Comparison of ENCODE assay signal across 11 mouse cellular contexts in the genomic region with DNA sequence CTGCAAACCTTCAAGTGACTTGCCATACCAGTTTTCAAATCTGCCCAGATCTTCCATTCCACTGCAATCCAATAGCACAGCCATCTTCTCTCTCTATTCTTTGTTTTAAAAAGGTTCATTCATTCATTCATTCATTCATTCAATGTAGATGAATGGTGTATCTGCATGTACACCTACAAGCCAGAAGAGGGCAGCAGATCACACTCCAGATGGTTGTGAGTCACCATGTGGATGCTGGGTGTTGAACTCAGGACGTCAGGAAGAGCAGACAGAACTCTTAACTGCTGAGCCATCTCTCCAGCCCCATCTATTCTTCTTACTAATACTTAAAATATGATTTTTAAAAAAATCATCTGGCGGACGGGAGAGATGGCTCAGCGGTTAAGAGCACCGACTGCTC. TPM values are rescaled to one million over a fixed set of nuclear protein-coding genes. Genes with fewer than 3 reads are reported as not detected.
A peak's percentile ranks its signal among the peaks of the same experiment; 100 is the strongest.
DNase-seq lines count a peak whose midpoint lies in the region; ATAC-seq and TF ChIP-seq lines count a peak whose summit lies in the region.
"Had no signal": no experiment of that assay in that cellular context is flagged by ENCODE, and none has a peak within 500 bp of the region (broad histone marks: within the 10 kb centered on the region; RNA-seq: fewer than 3 reads in every experiment).

No protein-coding gene starts in this region.

- H3K36me3 ChIP-seq in heart, postnatal 0 days (replicated peaks; ENCODE audit: control insufficient read depth, insufficient read depth, low read length) = no peaks in the 10 kb centered on the region
- H3K36me3 ChIP-seq in midbrain, embryonic 16.5 days (ENCODE audit: control insufficient read depth, insufficient read depth, low read length) = no peaks in the 10 kb centered on the region
- H3K36me3 ChIP-seq: embryonic facial prominence, embryonic 13.5 days had no signal

- H3K9me3 ChIP-seq in heart, postnatal 0 days (replicated peaks; ENCODE audit: control insufficient read depth, low read length) = no peaks in the 10 kb centered on the region
- no peaks in the 10 kb centered on the region for H3K9me3 ChIP-seq in midbrain, embryonic 16.5 days (replicated peaks; ENCODE audit: control insufficient read depth, low read length, poor library complexity, severe bottlenecking)
- H3K9me3 ChIP-seq: embryonic facial prominence, embryonic 13.5 days had no signal

- H3K4me1 ChIP-seq in heart, postnatal 0 days (ENCODE audit: control insufficient read depth, insufficient read depth) = no peaks in the 10 kb centered on the region
- no peaks in the 10 kb centered on the region for H3K4me1 ChIP-seq in midbrain, embryonic 16.5 days (ENCODE audit: control insufficient read depth, insufficient read depth, low read length)
- H3K4me1 ChIP-seq: embryonic facial prominence, embryonic 13.5 days had no signal

- no peak for DNase-seq in heart, postnatal 0 days (ENCODE audit: low spot score)
- no peak for DNase-seq in heart, postnatal 4 days
- DNase-seq in thymus, postnatal 14 days = peak; percentile 17
- DNase-seq in thymus, postnatal 36 days = no peak
- DNase-seq in brain, embryonic 14.5 days (ENCODE audit: low read depth) = no peak
- DNase-seq in Muller cell, postnatal 12 days (ENCODE audit: inconsistent ontology term) = no peak
- no peak for DNase-seq in right cerebral cortex, postnatal 36 days (ENCODE audit: low spot score in 2 of 2)
- DNase-seq: adrenal gland, adult 2 months had no signal

- no peak for TF ChIP-seq EP300 in heart, postnatal 0 days (IDR thresholded peaks at IDR 0.05; ENCODE audit: low read depth)

- TF ChIP-seq CTCF in heart, postnatal 0 days (IDR thresholded peaks at IDR 0.05; ENCODE audit: low read depth) = peak; percentile 49
- peak; percentile 33; the same call in 1 of the 2 replicates for TF ChIP-seq CTCF in brain, embryonic 14.5 days (IDR thresholded peaks at IDR 0.05; ENCODE audit: borderline replicate concordance, extremely low read depth, insufficient read depth, insufficient read length)

- ATAC-seq in heart, postnatal 0 days (ENCODE audit: insufficient read depth, low read depth) = no peak
- no peak for ATAC-seq in midbrain, embryonic 16.5 days
- ATAC-seq: intestine, embryonic 16.5 days had no signal

- WGBS in heart, postnatal 0 days = 75% methylated on average over 5 of the region's 5 CpGs
- WGBS in midbrain, embryonic 16.5 days = 68% methylated on average over 5 of the region's 5 CpGs

- TF ChIP-seq POLR2A in brain, embryonic 14.5 days (IDR thresholded peaks at IDR 0.05; ENCODE audit: borderline replicate concordance, extremely low read depth, insufficient read depth, insufficient read length, poor library complexity, severe bottlenecking) = no peak

- no peak overlapping the region for H3K27ac ChIP-seq in heart, postnatal 0 days (ENCODE audit: low read depth)
- H3K27ac ChIP-seq in midbrain, embryonic 16.5 days (ENCODE audit: low read length) = no peak overlapping the region
- H3K27ac ChIP-seq: embryonic facial prominence, embryonic 13.5 days had no signal

- no peak overlapping the region for H3K4me2 ChIP-seq in heart, postnatal 0 days (ENCODE audit: low read depth, low read length)
- no peak overlapping the region for H3K4me2 ChIP-seq in midbrain, embryonic 16.5 days (ENCODE audit: low read length)
- H3K4me2 ChIP-seq: embryonic facial prominence, embryonic 13.5 days had no signal

- no peak overlapping the region for H3K4me3 ChIP-seq in heart, postnatal 0 days (ENCODE audit: low read depth, low read length)
- H3K4me3 ChIP-seq in midbrain, embryonic 16.5 days (ENCODE audit: low read depth, low read length) = no peak overlapping the region
- H3K4me3 ChIP-seq: embryonic facial prominence, embryonic 13.5 days had no signal

- H3K9ac ChIP-seq in heart, postnatal 0 days (replicated peaks; ENCODE audit: low read depth, low read length) = no peak overlapping the region
- no peak overlapping the region for H3K9ac ChIP-seq in midbrain, embryonic 16.5 days (ENCODE audit: low read depth, low read length)
- H3K9ac ChIP-seq: embryonic facial prominence, embryonic 13.5 days had no signal

- H3K27me3 ChIP-seq in heart, postnatal 0 days (ENCODE audit: control insufficient read depth, insufficient read depth, low read length) = no peaks in the 10 kb centered on the region
- H3K27me3 ChIP-seq in midbrain, embryonic 16.5 days (ENCODE audit: control insufficient read depth, insufficient read depth, low read depth, low read length) = no peaks in the 10 kb centered on the region
- H3K27me3 ChIP-seq: embryonic facial prominence, embryonic 13.5 days had no signal

RNA-seq across cellular contexts. Expression of gene Bloc1s4, which starts 8.6 kb away (rescaled TPM):
- total RNA-seq in heart, postnatal 0 days (2014; rRNA removed; ENCODE audit: low replicate concordance) = 7.5 and 14.8 TPM in 2 replicates
- polyA plus RNA-seq in heart, postnatal 0 days (2015; fragmentation: Nextera tagmentation; extraction: Ambion mirVana) = 18.4 and 18.5 TPM in 2 replicates
- 10 to 100 TPM; 11.6 to 13.7 TPM for total RNA-seq in heart, postnatal 4 days (2021)
- 22.9 and 34.5 TPM in 2 replicates for polyA plus RNA-seq in brain, embryonic 14.5 days (2012; rRNA removed)
- 29.0 and 29.3 TPM in 2 replicates for polyA plus RNA-seq in midbrain, embryonic 16.5 days (2015; fragmentation: Nextera tagmentation; extraction: Ambion mirVana)

RNA-seq across cellular contexts. Expression of gene Mrfap1, which starts 39.5 kb away (rescaled TPM):
- total RNA-seq in heart, postnatal 0 days (2014; rRNA removed; ENCODE audit: low replicate concordance) = 222 and 245 TPM in 2 replicates
- 247 and 260 TPM in 2 replicates for polyA plus RNA-seq in heart, postnatal 0 days (2015; fragmentation: Nextera tagmentation; extraction: Ambion mirVana)
- total RNA-seq in heart, postnatal 4 days (2021) = 100 to 1,000 TPM; 306 to 323 TPM
- 169 and 202 TPM in 2 replicates for polyA plus RNA-seq in brain, embryonic 14.5 days (2012; rRNA removed)
- 278 and 289 TPM in 2 replicates for polyA plus RNA-seq in midbrain, embryonic 16.5 days (2015; fragmentation: Nextera tagmentation; extraction: Ambion mirVana)
